Mouse (Mus musculus): Measurements from ENCODE around the gene B3galt2.
"Not testable (repeated sequence)": the region's sequence is repeated elsewhere in the genome, so short reads cannot be mapped to it uniquely, and the experiment has no call there.

The B3galt2 gene

DNA sequence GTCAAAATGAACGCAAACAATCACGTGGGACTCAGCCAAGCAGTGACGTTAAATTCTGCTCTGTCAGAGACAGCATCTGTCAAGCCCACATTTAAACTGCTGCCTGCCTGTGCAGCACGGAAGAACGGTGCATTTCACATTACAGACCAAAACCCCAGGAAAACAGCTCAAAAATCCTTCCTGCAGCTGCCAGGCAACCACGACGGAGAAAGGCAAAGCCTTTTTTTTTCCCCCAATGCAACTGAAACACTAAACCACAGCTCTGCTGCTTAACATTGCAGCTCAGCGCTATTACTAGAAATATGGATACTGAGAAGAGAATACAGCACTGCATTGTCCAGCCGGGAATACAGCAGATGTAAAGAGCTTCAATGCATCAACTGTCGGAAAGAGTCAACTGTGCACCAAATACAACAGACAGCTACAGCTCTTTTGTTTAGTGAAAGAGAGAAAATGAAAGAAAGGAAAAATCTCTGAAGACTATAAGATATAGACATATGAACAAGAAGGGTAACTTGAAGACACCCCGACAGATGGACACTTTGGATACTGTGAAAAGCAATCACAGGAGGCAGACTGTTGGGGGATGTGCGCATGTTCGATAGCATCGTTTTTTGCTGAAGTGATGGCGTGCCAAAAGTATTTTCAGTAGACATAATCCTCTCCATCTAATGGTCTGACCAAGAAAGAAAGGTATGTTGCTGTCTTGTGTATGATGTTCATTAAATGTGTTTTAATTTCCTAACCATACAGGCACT lies at the start of gene B3galt2:
TSS of gene B3galt2 (plus strand) at position 15 of the 758 bp plus-strand sequence.
- peak; percentile 77 to 81 for DNase-seq (ENCODE audit: low spot score in 2 of 2)

GRCm38 (mm10) chr1:143596864-143597263 lies 43.6 kb upstream of the B3galt2 start:
- no peak for DNase-seq (ENCODE audit: low spot score in 2 of 2)

DNA sequence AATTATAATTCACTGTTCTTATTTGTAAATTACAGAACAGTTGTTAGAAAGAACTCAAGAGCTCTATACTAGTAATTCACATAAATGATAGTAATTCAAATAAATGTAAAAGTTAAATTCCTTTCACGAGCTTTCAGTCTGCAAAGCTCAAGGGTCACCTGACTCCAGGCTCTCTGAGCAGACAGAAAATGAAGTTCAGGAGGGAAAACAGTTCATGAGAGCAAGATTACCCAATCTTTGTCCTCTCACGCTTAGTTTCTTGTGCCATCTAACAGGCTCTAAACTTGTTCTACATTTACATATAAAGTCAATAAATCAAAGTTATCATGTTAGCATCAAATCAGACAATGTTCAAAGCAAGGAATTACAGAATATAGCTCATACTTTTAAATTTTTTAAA lies 31.6 kb upstream of the B3galt2 start:
- no peak for DNase-seq (ENCODE audit: low spot score in 2 of 2)

DNA sequence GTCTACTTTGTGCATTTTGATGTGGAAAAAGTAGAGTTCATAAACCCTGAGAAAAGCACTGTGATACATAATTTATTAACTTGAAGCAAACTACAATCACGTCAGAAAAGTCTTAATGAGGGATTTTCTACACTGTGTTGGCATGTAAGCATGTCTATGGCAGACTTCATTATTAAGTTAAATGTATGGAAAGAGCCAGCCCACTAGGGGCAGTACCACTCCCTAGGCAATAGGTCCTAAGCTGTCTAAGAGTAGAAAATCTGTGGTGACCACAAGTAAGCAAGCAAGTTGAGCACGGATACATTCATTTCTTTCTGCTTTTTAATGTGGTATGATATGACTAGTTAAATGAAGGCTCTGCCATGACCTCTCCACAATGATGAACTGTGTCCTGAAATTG lies 27.6 kb upstream of the B3galt2 start:
- no peak for DNase-seq (ENCODE audit: low spot score in 2 of 2)

- no peak for DNase-seq (ENCODE audit: low spot score in 2 of 2)
Measured at GRCm38 (mm10) chr1:143619760-143620159, 20.7 kb upstream of the B3galt2 start.

DNA sequence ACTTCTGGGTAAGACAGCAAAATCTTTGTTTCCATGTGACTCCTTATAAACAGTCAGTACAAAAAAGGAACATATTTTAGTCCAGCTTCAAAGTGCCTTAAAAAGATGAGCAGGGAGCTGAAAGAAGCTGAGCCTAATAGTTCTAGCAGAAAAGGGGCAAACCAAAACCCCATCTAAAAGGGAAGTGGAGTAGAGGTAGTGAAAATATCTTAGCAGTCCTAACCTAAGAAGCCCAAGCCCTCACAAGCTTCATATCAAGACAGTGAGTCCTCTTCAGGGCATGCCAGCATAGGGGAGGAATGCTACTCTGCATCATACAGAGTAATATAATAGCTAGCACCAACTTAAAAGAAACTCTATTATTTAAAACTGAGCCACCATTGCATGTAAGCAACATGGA lies 18.5 kb upstream of the B3galt2 start:
- no peak for DNase-seq (ENCODE audit: low spot score in 2 of 2)

- no peak for DNase-seq (ENCODE audit: low spot score in 2 of 2)
Measured at GRCm38 (mm10) chr1:143622634-143623033, 17.8 kb upstream of the B3galt2 start.

DNA sequence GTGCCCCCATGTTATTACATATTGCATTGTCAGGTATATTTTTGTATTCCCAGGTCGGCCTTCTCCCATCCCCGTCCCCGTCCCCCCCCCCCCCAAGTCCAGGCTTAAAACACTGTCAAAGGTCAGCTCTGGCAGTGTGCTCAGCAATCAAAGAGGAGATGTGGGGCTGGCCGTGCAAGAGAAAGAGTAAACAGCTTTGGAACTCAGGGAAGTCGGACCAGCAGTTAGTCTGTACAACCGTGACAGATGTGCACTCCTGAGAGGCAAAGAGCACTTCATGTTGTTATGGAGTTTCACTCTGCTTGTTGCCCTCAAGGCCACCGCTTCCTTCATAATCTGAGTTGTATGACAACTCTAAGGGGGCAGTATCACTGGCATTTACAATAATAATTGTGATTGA lies 9.1 kb upstream of the B3galt2 start:
- DNase-seq (ENCODE audit: low spot score in 2 of 2), result no peak

DNA sequence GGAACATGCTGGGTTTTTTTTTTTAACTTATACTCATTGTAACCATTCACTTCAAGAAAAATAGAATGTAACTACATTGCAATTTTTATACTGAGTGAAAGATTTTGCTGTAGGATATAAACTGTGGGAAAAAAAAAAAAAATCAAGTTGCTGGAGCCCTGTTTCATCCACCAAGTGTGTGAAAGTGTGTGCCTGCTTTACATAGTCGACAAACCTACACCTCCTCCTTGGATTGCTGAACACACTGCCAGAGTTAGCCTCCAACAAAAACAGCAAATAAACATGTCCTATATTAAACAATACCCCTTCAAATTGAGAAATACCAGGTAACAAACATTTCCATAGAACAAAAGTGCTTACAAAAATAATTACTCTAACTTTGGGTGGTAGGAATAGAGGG lies 8.1 kb upstream of the B3galt2 start:
- no peak for DNase-seq (ENCODE audit: low spot score in 2 of 2)

GRCm38 (mm10) chr1:143632854-143633587 lies 7.4 kb upstream of the B3galt2 start:
- no peak for DNase-seq (ENCODE audit: low spot score in 2 of 2)

GRCm38 (mm10) chr1:143644221-143644620 lies 3.8 kb downstream of the B3galt2 start:
- DNase-seq (ENCODE audit: low spot score in 2 of 2), result peak in 1 of 2 experiments; percentile 28

DNA sequence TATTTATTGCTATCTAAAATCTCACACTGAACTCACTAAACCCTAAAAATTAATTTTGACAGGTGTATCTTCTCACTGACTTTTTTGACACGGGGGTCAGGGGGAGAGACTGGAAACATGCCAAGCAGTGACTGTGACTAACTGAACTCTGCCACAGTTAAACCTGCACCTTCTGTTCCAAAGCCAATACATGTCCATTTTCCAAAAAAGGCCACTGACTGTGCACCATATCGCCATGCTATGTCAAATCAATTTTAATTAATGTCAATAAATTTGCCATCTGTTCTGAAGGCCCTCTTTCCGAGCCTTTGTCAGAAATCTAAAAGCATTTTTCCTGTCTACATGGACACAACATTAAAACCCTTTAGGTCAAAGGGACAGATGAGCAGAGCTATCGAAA lies 4.9 kb downstream of the B3galt2 start:
- no peak for DNase-seq (ENCODE audit: low spot score in 2 of 2)

- DNase-seq (ENCODE audit: low spot score in 2 of 2), result no peak
Measured at GRCm38 (mm10) chr1:143646219-143646618, 5.8 kb downstream of the B3galt2 start.

DNA sequence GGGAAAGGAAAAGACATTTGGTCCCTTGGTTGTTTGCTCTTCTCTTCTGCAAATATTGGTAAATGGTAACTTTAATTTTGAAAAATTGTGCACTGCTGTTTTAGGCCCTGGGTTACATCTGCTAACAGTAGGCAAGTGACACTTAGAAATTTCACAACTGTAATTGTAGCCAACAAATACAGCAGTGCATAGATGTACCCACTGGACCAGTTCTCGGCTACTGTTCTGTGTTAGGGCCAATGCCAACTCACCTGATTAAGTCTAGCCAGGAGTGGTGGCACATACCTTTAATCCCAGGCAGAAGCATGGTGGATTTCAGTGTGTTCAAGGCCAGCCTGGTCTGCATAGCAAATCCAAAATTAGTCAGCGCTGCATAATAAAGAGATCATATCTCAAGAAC lies 9.9 kb downstream of the B3galt2 start:
- DNase-seq (ENCODE audit: low spot score in 2 of 2), result no peak

GRCm38 (mm10) chr1:143653646-143654045 lies 13.2 kb downstream of the B3galt2 start:
- DNase-seq (ENCODE audit: low spot score in 2 of 2), result no peak

GRCm38 (mm10) chr1:143663197-143663596 lies 22.7 kb downstream of the B3galt2 start:
- DNase-seq (ENCODE audit: low spot score in 2 of 2), result no peak

DNA sequence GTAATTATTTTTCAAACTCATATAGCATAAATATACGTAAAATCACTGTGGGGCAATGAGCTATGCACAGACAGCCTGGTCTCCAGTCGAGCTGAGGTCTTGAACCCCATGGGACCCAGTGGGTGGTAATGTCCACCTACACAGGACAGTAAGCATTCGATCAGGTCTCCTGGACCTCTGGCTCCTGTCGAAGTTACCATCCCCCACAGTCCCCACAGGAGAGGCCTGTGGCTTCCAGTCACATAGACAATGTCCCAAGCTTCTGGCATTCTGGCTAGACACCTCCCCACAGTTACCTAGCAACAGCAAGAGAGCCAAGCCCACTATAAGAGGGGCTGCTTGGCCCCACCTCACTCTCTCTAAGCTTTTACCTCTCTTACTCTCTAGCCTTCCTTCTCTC lies 24.3 kb downstream of the B3galt2 start:
- not testable (repeated sequence) for DNase-seq (ENCODE audit: low spot score in 2 of 2)

DNA sequence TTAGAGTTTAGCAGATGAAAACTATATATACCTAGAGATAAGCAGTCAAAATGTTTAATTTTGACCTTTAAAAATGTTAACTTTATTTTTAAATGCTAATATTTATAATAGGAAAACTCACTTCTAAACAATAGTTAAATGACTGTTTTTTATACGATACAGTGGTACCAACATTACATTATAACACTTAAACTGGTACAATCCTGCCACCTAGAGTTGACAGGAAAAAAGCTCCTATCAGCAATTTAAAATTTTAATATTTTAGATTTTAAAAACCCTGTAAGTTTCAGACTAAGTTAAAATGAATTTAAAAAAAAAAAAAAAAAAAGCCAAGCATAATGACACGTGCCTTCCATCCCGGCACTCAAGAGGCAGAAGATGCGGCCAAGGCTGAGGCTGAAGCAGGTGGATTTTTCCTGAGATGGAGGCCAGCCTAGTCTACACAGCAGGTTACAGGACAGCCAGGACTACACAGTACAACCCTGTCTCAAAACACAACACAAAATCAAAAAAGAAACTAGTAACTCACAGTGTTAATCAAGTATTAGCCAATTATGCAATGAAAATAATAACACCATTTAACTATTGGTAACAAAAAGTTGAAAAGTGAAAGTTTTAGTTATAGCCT lies 35.4 kb downstream of the B3galt2 start:
- DNase-seq (ENCODE audit: low spot score in 2 of 2), result no peak

GRCm38 (mm10) chr1:143681108-143681507 lies 40.6 kb downstream of the B3galt2 start:
- no peak for DNase-seq (ENCODE audit: low spot score in 2 of 2)

- no peak for DNase-seq (ENCODE audit: low spot score in 2 of 2)
Measured at GRCm38 (mm10) chr1:143684849-143685248, 44.4 kb downstream of the B3galt2 start.

GRCm38 (mm10) chr1:143701736-143702135 lies 61.3 kb downstream of the B3galt2 start:
- no peak for DNase-seq (ENCODE audit: low spot score in 2 of 2)

- DNase-seq (ENCODE audit: low spot score in 2 of 2), result no peak
Measured at GRCm38 (mm10) chr1:143702141-143702740, 61.8 kb downstream of the B3galt2 start.
